Mouse (Mus musculus) embryonic facial prominence, embryonic 13.5 days (tissue): Measurements from ENCODE around the gene Zfp318. TPM values are rescaled to one million over a fixed set of nuclear protein-coding genes. Genes with fewer than 3 reads are reported as not detected.

ENCODE experiments used
- ATAC-seq: fragments of 200-750 bp; cut with Nextera tagmentation; 2 replicates; pipeline ENCODE4 v1.8.0; 2017; ENCODE audit warnings: low read depth; ENCODE audit not compliant: insufficient number of reproducible peaks, insufficient read depth, low FRiP score, low TSS enrichment
- H3K27ac ChIP-seq: fragments of 300-500 bp; sonication (generic); 2 replicates; pipeline ENCODE4 v1.5.1; 2015; ENCODE audit warnings: moderate library complexity, mild to moderate bottlenecking, inconsistent platforms
- H3K27me3 ChIP-seq: fragments of 300-500 bp; sonication (generic); 2 replicates; pipeline ENCODE4 v1.6.1; 2015; ENCODE audit warnings: mild to moderate bottlenecking, inconsistent platforms
- H3K36me3 ChIP-seq: fragments of 300-500 bp; sonication (generic); 2 replicates; pipeline ENCODE4 v1.6.1; 2015; ENCODE audit warnings: mild to moderate bottlenecking, inconsistent platforms
- H3K4me1 ChIP-seq: fragments of 300-500 bp; sonication (generic); 2 replicates; pipeline ENCODE4 v1.6.1; 2015; ENCODE audit warnings: inconsistent platforms
- H3K4me2 ChIP-seq: fragments of 300-500 bp; sonication (generic); 2 replicates; pipeline ENCODE4 v1.6.1; 2015; ENCODE audit warnings: moderate library complexity, mild to moderate bottlenecking, inconsistent platforms
- H3K4me3 ChIP-seq: fragments of 300-500 bp; sonication (generic); 2 replicates; pipeline ENCODE4 v1.5.1; 2015; ENCODE audit warnings: mild to moderate bottlenecking, inconsistent platforms
- H3K9ac ChIP-seq: fragments of 300-500 bp; sonication (generic); 2 replicates; pipeline ENCODE4 v1.6.1; 2015; ENCODE audit warnings: mild to moderate bottlenecking, inconsistent platforms
- H3K9me3 ChIP-seq: fragments of 300-500 bp; sonication (generic); 2 replicates; pipeline ENCODE4 v1.6.1; 2016; ENCODE audit warnings: inconsistent platforms
- WGBS: fragments of 180-500 bp; shearing (Covaris S2); methylation state at CpG from one replicate; pipeline ENCODE4 v1.1.7; 2015; ENCODE audit warnings: mixed read lengths; 5-methylcytosine and 5-hydroxymethylcytosine counted together
- polyA plus RNA-seq: library from polyadenylated mRNA; unstranded; fragments of >200 nt; fragmentation: Nextera tagmentation; extraction: Ambion mirVana; gene quantifications from 2 replicates; pipeline ENCODE4 v1.2.1, GENCODE M21; 2015

The Zfp318 gene
- 11.4 and 13.4 TPM in 2 replicates for polyA plus RNA-seq

GRCm38 (mm10) chr17:46383294-46384060, at the start of gene Zfp318:
Zfp318 (plus strand) TSS chr17:46383731.
- Histone ChIP-seq H3K36me3 (peaks cover 17% of the 10 kb centered on the region), H3K27ac (peak within 1 kb of the TSS; percentile 90), H3K4me2 (peak within 1 kb of the TSS; percentile 76), H3K9me3 (no peaks in the 10 kb centered on the region), H3K4me1 (peaks cover 15% of the 10 kb centered on the region), H3K4me3 (peak within 1 kb of the TSS; percentile 91), H3K27me3 (no peaks in the 10 kb centered on the region), H3K9ac (peak within 1 kb of the TSS; percentile 98)
- ATAC-seq: peak; percentile 98
- under 1% methylated on average over 85 of the region's 105 CpGs for WGBS

- no peaks in the 10 kb centered on the region for H3K4me1 ChIP-seq
- H3K9ac ChIP-seq: no peak overlapping the region
- H3K27me3 ChIP-seq: no peaks in the 10 kb centered on the region
- no peak for ATAC-seq
- no peak overlapping the region for H3K27ac ChIP-seq
- WGBS: 23% methylated on average over 5 of the region's 5 CpGs
- H3K9me3 ChIP-seq: no peaks in the 10 kb centered on the region
- no peak overlapping the region for H3K4me3 ChIP-seq
- no peak overlapping the region for H3K4me2 ChIP-seq
- H3K36me3 ChIP-seq: no peaks in the 10 kb centered on the region
Observed at GRCm38 (mm10) chr17:46336475-46336874, 47.1 kb upstream of the Zfp318 start.

GRCm38 (mm10) chr17:46341208-46341607, 42.3 kb upstream of the Zfp318 start:
- no peak overlapping the region for H3K4me3 ChIP-seq
- H3K36me3 ChIP-seq: no peaks in the 10 kb centered on the region
- no peak overlapping the region for H3K4me2 ChIP-seq
- H3K4me1 ChIP-seq: 0 out of 2 replicates have a peak, but pooled peaks cover 4% of the 10 kb centered on the region
- no peaks in the 10 kb centered on the region for H3K27me3 ChIP-seq
- H3K9me3 ChIP-seq: 0 out of 2 replicates have a peak, but pooled peaks cover 4% of the 10 kb centered on the region
- no peak for ATAC-seq
- no peak overlapping the region for H3K9ac ChIP-seq
- no peak overlapping the region for H3K27ac ChIP-seq
- WGBS: 83% methylated on average over 7 of the region's 7 CpGs

GRCm38 (mm10) chr17:46351026-46351700, 32.4 kb upstream of the Zfp318 start:
- H3K4me2 ChIP-seq: no peak overlapping the region
- no peaks in the 10 kb centered on the region for H3K36me3 ChIP-seq
- no peaks in the 10 kb centered on the region for H3K4me1 ChIP-seq
- H3K4me3 ChIP-seq: no peak overlapping the region
- 87% methylated on average over 8 of the region's 8 CpGs for WGBS
- 0 out of 2 replicates have a peak, but pooled peaks cover 3% of the 10 kb centered on the region for H3K9me3 ChIP-seq
- no peak for ATAC-seq
- H3K9ac ChIP-seq: no peak overlapping the region
- H3K27ac ChIP-seq: no peak overlapping the region
- no peaks in the 10 kb centered on the region for H3K27me3 ChIP-seq

- ATAC-seq: no peak
- no peak overlapping the region for H3K4me3 ChIP-seq
- H3K9me3 ChIP-seq: peaks cover 2% of the 10 kb centered on the region; the same call in 1 of the 2 replicates
- H3K27me3 ChIP-seq: no peaks in the 10 kb centered on the region
- 76% methylated on average over 3 of the region's 3 CpGs for WGBS
- no peaks in the 10 kb centered on the region for H3K4me1 ChIP-seq
- no peak overlapping the region for H3K27ac ChIP-seq
- no peaks in the 10 kb centered on the region for H3K36me3 ChIP-seq
- H3K4me2 ChIP-seq: no peak overlapping the region
- H3K9ac ChIP-seq: no peak overlapping the region
Observed at GRCm38 (mm10) chr17:46371783-46372182, 11.7 kb upstream of the Zfp318 start.

GRCm38 (mm10) chr17:46378564-46378963, 5.0 kb upstream of the Zfp318 start:
- Histone ChIP-seq H3K9me3 (no peaks in the 10 kb centered on the region), H3K4me3 (no peak overlapping the region), H3K36me3 (no peaks in the 10 kb centered on the region), H3K27ac (no peak overlapping the region), H3K27me3 (no peaks in the 10 kb centered on the region), H3K4me2 (no peak overlapping the region), H3K9ac (no peak overlapping the region), H3K4me1 (no peaks in the 10 kb centered on the region)
- 87% methylated on average over 3 of the region's 3 CpGs for WGBS
- no peak for ATAC-seq

GRCm38 (mm10) chr17:46384061-46384801, 700 bp downstream of the Zfp318 start:
- H3K4me1 ChIP-seq: peaks cover 15% of the 10 kb centered on the region
- H3K36me3 ChIP-seq: peaks cover 24% of the 10 kb centered on the region
- H3K4me3 ChIP-seq: peak overlapping the region; percentile 91
- no peaks in the 10 kb centered on the region for H3K9me3 ChIP-seq
- H3K27ac ChIP-seq: peak overlapping the region; percentile 90
- ATAC-seq: 0 out of 2 replicates have a peak, but pooled peaks have one; percentile 9
- under 1% methylated on average over 55 of the region's 70 CpGs for WGBS
- H3K9ac ChIP-seq: peak overlapping the region; percentile 98
- no peaks in the 10 kb centered on the region for H3K27me3 ChIP-seq
- H3K4me2 ChIP-seq: peak overlapping the region; percentile 76

- Histone ChIP-seq H3K27ac (no peak overlapping the region), H3K36me3 (peaks cover 43% of the 10 kb centered on the region), H3K4me3 (no peak overlapping the region), H3K4me2 (no peak overlapping the region), H3K9ac (no peak overlapping the region), H3K9me3 (no peaks in the 10 kb centered on the region), H3K27me3 (no peaks in the 10 kb centered on the region), H3K4me1 (peaks cover 15% of the 10 kb centered on the region)
- ATAC-seq: no peak
- 96% methylated on average over 3 of the region's 3 CpGs for WGBS
Observed at GRCm38 (mm10) chr17:46388200-46388599, 4.7 kb downstream of the Zfp318 start.

GRCm38 (mm10) chr17:46393012-46393411, 9.5 kb downstream of the Zfp318 start:
- no peak for ATAC-seq
- 45% methylated on average over 2 of the region's 2 CpGs for WGBS
- H3K9ac ChIP-seq: no peak overlapping the region
- no peak overlapping the region for H3K27ac ChIP-seq
- H3K4me2 ChIP-seq: no peak overlapping the region
- H3K4me3 ChIP-seq: no peak overlapping the region
- H3K9me3 ChIP-seq: no peaks in the 10 kb centered on the region
- H3K36me3 ChIP-seq: peaks cover 61% of the 10 kb centered on the region
- no peaks in the 10 kb centered on the region for H3K27me3 ChIP-seq
- no peaks in the 10 kb centered on the region for H3K4me1 ChIP-seq

GRCm38 (mm10) chr17:46394631-46395030, 11.1 kb downstream of the Zfp318 start:
- Histone ChIP-seq H3K36me3 (peaks cover 62% of the 10 kb centered on the region), H3K4me1 (no peaks in the 10 kb centered on the region), H3K4me2 (no peak overlapping the region), H3K27me3 (no peaks in the 10 kb centered on the region), H3K27ac (no peak overlapping the region), H3K4me3 (no peak overlapping the region), H3K9ac (no peak overlapping the region), H3K9me3 (no peaks in the 10 kb centered on the region)
- WGBS: 86% methylated on average over 1 of the region's 1 CpGs
- ATAC-seq: no peak

- no peak overlapping the region for H3K27ac ChIP-seq
- no peak overlapping the region for H3K9ac ChIP-seq
- no peak overlapping the region for H3K4me3 ChIP-seq
- WGBS: 33% methylated on average over 3 of the region's 3 CpGs
- peaks cover 79% of the 10 kb centered on the region for H3K36me3 ChIP-seq
- no peaks in the 10 kb centered on the region for H3K4me1 ChIP-seq
- no peak for ATAC-seq
- H3K27me3 ChIP-seq: no peaks in the 10 kb centered on the region
- H3K9me3 ChIP-seq: no peaks in the 10 kb centered on the region
- H3K4me2 ChIP-seq: no peak overlapping the region
Observed at GRCm38 (mm10) chr17:46408478-46408877, 24.9 kb downstream of the Zfp318 start.
